9 mouse cellular contexts compared by ENCODE assay signal in genomic region chr9:62243991-62244611, GRCm38 (mm10). TPM values are rescaled to one million over a fixed set of nuclear protein-coding genes. Genes with fewer than 3 reads are reported as not detected.
DNase-seq lines count a peak whose midpoint lies in the region; ATAC-seq lines count a peak whose summit lies in the region.
"Had no signal": no experiment of that assay in that cellular context is flagged by ENCODE, and none has a peak within 500 bp of the region (broad histone marks: within the 10 kb centered on the region; RNA-seq: fewer than 3 reads in every experiment).

No protein-coding gene starts in this region.

- H3K9ac ChIP-seq in liver, embryonic 12.5 days: no peak overlapping the region

- peak overlapping the region; percentile 41 for H3K4me2 ChIP-seq in liver, embryonic 12.5 days

- no peak overlapping the region for H3K27ac ChIP-seq in liver, embryonic 12.5 days

- H3K36me3 ChIP-seq in liver, embryonic 12.5 days: no peaks in the 10 kb centered on the region

- H3K27me3 ChIP-seq in liver, embryonic 12.5 days (replicated peaks): peaks cover 13% of the 10 kb centered on the region

- H3K4me1 ChIP-seq in liver, embryonic 12.5 days: no peaks in the 10 kb centered on the region

- WGBS in liver, embryonic 12.5 days (ENCODE audit: insufficient replicate concordance): 36% methylated on average over 19 of the region's 19 CpGs

- H3K4me3 ChIP-seq in liver, embryonic 12.5 days: peak overlapping the region; percentile 10; the same call in 1 of the 2 replicates

- peak; percentile 67 for DNase-seq in A20 (ENCODE audit: low read depth, low spot score)
- peak; percentile 89 for DNase-seq in adrenal gland, postnatal 10 days
- peak; percentile 85 for DNase-seq in embryo, embryonic 9.5 days (ENCODE audit: extremely low spot score)
- DNase-seq in heart, adult 8-10 months (ENCODE audit: low spot score): peak; percentile 85
- DNase-seq in kidney, adult 9 months: peak; percentile 80
- DNase-seq in neural tube, embryonic 10.5 days (ENCODE audit: extremely low spot score, low spot score): peak; percentile 91
- DNase-seq in testis, postnatal 14 days (ENCODE audit: low spot score): peak; percentile 69

- 0 out of 2 replicates have a peak, but pooled peaks have one; percentile 10 for ATAC-seq in liver, embryonic 12.5 days

- H3K9me3 ChIP-seq in liver, embryonic 12.5 days (replicated peaks): no peaks in the 10 kb centered on the region

RNA-seq across cellular contexts. Expression of gene Spesp1, which starts 37.9 kb away (rescaled TPM):
- not detected for total RNA-seq in adrenal gland, postnatal 10 days (2021)
- total RNA-seq in heart, adult 8-10 months (2022): not detected
- not detected in 2 replicates for polyA plus RNA-seq in liver, embryonic 12.5 days (2016; fragmentation: Nextera tagmentation; extraction: Ambion mirVana)
- polyA plus RNA-seq: frontal cortex, adult 2 months had no signal
